Mouse (Mus musculus) embryonic facial prominence, embryonic 14.5 days (tissue): ENCODE measurements at regions not wholly inside any gene's neighbourhood (a gene's known extent, or its start where the extent isn't known, plus 50 kb on each side); places are given as distances from the start of the nearest gene placed in this dataset.

Experiments used
- ATAC-seq: fragments of 200-750 bp; cut with Nextera tagmentation; 2 replicates; pipeline ENCODE4 v1.8.0; 2017; ENCODE audit warnings: low read depth, moderate number of reproducible peaks, moderate TSS enrichment
- DNase-seq: peaks from one replicate; pipeline ENCODE4 v3.0.0-alpha.2; 2015; ENCODE audit warnings: low spot score
- H3K27ac ChIP-seq: fragments of 300-500 bp; sonication (generic); replicated peaks from 2 replicates; pipeline ENCODE4 v1.5.1; 2014; ENCODE audit warnings: low read depth, mild to moderate bottlenecking, low read length, moderate library complexity
- H3K27me3 ChIP-seq: fragments of 300-500 bp; sonication (generic); replicated peaks from 2 replicates; pipeline ENCODE4 v1.6.1; 2014; ENCODE audit warnings: low read length; ENCODE audit not compliant: control insufficient read depth, insufficient read depth
- H3K36me3 ChIP-seq: fragments of 300-500 bp; sonication (generic); 2 replicates; pipeline ENCODE4 v1.6.1; 2014; ENCODE audit warnings: low read length, mixed read lengths; ENCODE audit not compliant: control insufficient read depth, insufficient read depth
- H3K4me1 ChIP-seq: fragments of 300-500 bp; sonication (generic); 2 replicates; pipeline ENCODE4 v1.6.1; 2014; ENCODE audit warnings: antibody characterized with exemption, low read length; ENCODE audit not compliant: control insufficient read depth, insufficient read depth
- H3K4me2 ChIP-seq: fragments of 300-500 bp; sonication (generic); 2 replicates; pipeline ENCODE4 v1.6.1; 2014; ENCODE audit warnings: low read depth, mild to moderate bottlenecking, low read length, moderate library complexity, mixed read lengths
- H3K4me3 ChIP-seq: fragments of 300-500 bp; sonication (generic); 2 replicates; pipeline ENCODE4 v1.5.1; 2014; ENCODE audit warnings: low read depth, mild to moderate bottlenecking, low read length
- H3K9ac ChIP-seq: fragments of 300-500 bp; sonication (generic); 2 replicates; pipeline ENCODE4 v1.6.1; 2014; ENCODE audit warnings: low read depth, mild to moderate bottlenecking, low read length, moderate library complexity, mixed read lengths
- H3K9me3 ChIP-seq: fragments of 300-500 bp; sonication (generic); 2 replicates; pipeline ENCODE4 v1.6.1; 2016; ENCODE audit warnings: low read length; ENCODE audit not compliant: control insufficient read depth
- WGBS: fragments of 180-500 bp; shearing (Covaris S2); extraction: QIAGEN DNeasy Blood & Tissue Kit; methylation state at CpG from one replicate; pipeline ENCODE4 v1.1.7; 2014; 5-methylcytosine and 5-hydroxymethylcytosine counted together

GRCm38 (mm10) chr1:155006539-155007486 lies 92.6 kb downstream of the Ier5 start:
- Histone ChIP-seq H3K9ac (no peak overlapping the region), H3K4me2 (no peak overlapping the region), H3K27me3 (0 out of 2 replicates have a peak, but pooled peaks cover 2% of the 10 kb centered on the region), H3K27ac (no peak overlapping the region), H3K4me3 (no peak overlapping the region), H3K9me3 (no peaks in the 10 kb centered on the region), H3K36me3 (no peaks in the 10 kb centered on the region), H3K4me1 (no peaks in the 10 kb centered on the region)
- DNase-seq (peak; percentile 86), ATAC-seq (peak; percentile 87)
- 8% methylated on average over 16 of the region's 16 CpGs for WGBS

GRCm38 (mm10) chr1:155006099-155006498 lies 93.3 kb downstream of the Ier5 start:
- Histone ChIP-seq H3K27me3 (no peaks in the 10 kb centered on the region), H3K27ac (no peak overlapping the region), H3K9me3 (no peaks in the 10 kb centered on the region), H3K4me1 (no peaks in the 10 kb centered on the region), H3K36me3 (no peaks in the 10 kb centered on the region), H3K9ac (no peak overlapping the region), H3K4me3 (no peak overlapping the region), H3K4me2 (no peak overlapping the region)
- ATAC-seq (no peak), DNase-seq (no peak)
- 77% methylated on average over 10 of the region's 10 CpGs for WGBS

GRCm38 (mm10) chr1:155000301-155000700 lies 99.1 kb downstream of the Ier5 start:
- Histone ChIP-seq H3K27ac (no peak overlapping the region), H3K27me3 (no peaks in the 10 kb centered on the region), H3K36me3 (no peaks in the 10 kb centered on the region), H3K9ac (no peak overlapping the region), H3K9me3 (no peaks in the 10 kb centered on the region), H3K4me1 (peaks cover 3% of the 10 kb centered on the region; the same call in 1 of the 2 replicates), H3K4me3 (no peak overlapping the region), H3K4me2 (no peak overlapping the region)
- ATAC-seq = no peak
- DNase-seq = no peak

GRCm38 (mm10) chr1:154999501-155000131 lies 99.8 kb downstream of the Ier5 start:
- no peaks in the 10 kb centered on the region for H3K27me3 ChIP-seq
- H3K9me3 ChIP-seq = no peaks in the 10 kb centered on the region
- no peaks in the 10 kb centered on the region for H3K36me3 ChIP-seq
- no peak for ATAC-seq
- no peak overlapping the region for H3K4me3 ChIP-seq
- WGBS = 76% methylated on average over 9 of the region's 9 CpGs
- H3K27ac ChIP-seq = no peak overlapping the region
- H3K4me2 ChIP-seq = no peak overlapping the region
- no peak for DNase-seq
- peaks cover 3% of the 10 kb centered on the region; the same call in 1 of the 2 replicates for H3K4me1 ChIP-seq
- H3K9ac ChIP-seq = no peak overlapping the region

- H3K9ac ChIP-seq = no peak overlapping the region
- DNase-seq (peak; percentile 62), ATAC-seq (peak; percentile 68)
- H3K36me3 ChIP-seq = no peaks in the 10 kb centered on the region
- no peak overlapping the region for H3K4me2 ChIP-seq
- no peaks in the 10 kb centered on the region for H3K27me3 ChIP-seq
- no peaks in the 10 kb centered on the region for H3K9me3 ChIP-seq
- WGBS = 58% methylated on average over 9 of the region's 9 CpGs
- H3K4me1 ChIP-seq = peaks cover 3% of the 10 kb centered on the region; the same call in 1 of the 2 replicates
- H3K4me3 ChIP-seq = no peak overlapping the region
- H3K27ac ChIP-seq = no peak overlapping the region
These were observed 103.6 kb downstream of the Ier5 start for GRCm38 (mm10) chr1:154995778-154996390.

- peak; percentile 29 for DNase-seq
- no peak overlapping the region for H3K9ac ChIP-seq
- 72% methylated on average over 21 of the region's 21 CpGs for whole genome bisulfite sequencing
- H3K4me1 ChIP-seq = peaks cover 3% of the 10 kb centered on the region; the same call in 1 of the 2 replicates
- no peaks in the 10 kb centered on the region for H3K27me3 ChIP-seq
- H3K9me3 ChIP-seq = no peaks in the 10 kb centered on the region
- H3K27ac ChIP-seq = no peak overlapping the region
- ATAC-seq = peak; percentile 25; the same call in 1 of the 2 replicates
- no peak overlapping the region for H3K4me3 ChIP-seq
- no peak overlapping the region for H3K4me2 ChIP-seq
- H3K36me3 ChIP-seq = no peaks in the 10 kb centered on the region
These were observed 105.2 kb downstream of the Ier5 start for GRCm38 (mm10) chr1:154993927-154994856.

GRCm38 (mm10) chr1:154983325-154983724 lies 99.0 kb upstream of the Cacna1e start:
- DNase-seq = no peak
- Histone ChIP-seq H3K9me3 (no peaks in the 10 kb centered on the region), H3K4me2 (no peak overlapping the region), H3K4me1 (no peaks in the 10 kb centered on the region), H3K27me3 (no peaks in the 10 kb centered on the region), H3K27ac (no peak overlapping the region), H3K4me3 (no peak overlapping the region), H3K36me3 (no peaks in the 10 kb centered on the region), H3K9ac (no peak overlapping the region)
- 84% methylated on average over 7 of the region's 7 CpGs for WGBS
- no peak for ATAC-seq

- DNase-seq (no peak), ATAC-seq (no peak)
- Histone ChIP-seq H3K4me1 (no peaks in the 10 kb centered on the region), H3K27ac (no peak overlapping the region), H3K4me2 (no peak overlapping the region), H3K4me3 (no peak overlapping the region), H3K27me3 (no peaks in the 10 kb centered on the region), H3K9me3 (no peaks in the 10 kb centered on the region), H3K9ac (no peak overlapping the region), H3K36me3 (no peaks in the 10 kb centered on the region)
- WGBS = 88% methylated on average over 9 of the region's 9 CpGs
These were observed 98.5 kb upstream of the Cacna1e start for GRCm38 (mm10) chr1:154982836-154983235.
